Mouse (Mus musculus) spleen, embryonic (tissue): ENCODE measurements at regions not wholly inside any gene's neighbourhood (a gene's known extent, or its start where the extent isn't known, plus 50 kb on each side); places are given as distances from the start of the nearest gene placed in this dataset.

Experiments used
- CTCF ChIA-PET: fragments of 350-600 bp; sonication (Branson Sonifier 250); formaldehyde crosslinking; loops from one replicate; lab custom pipeline; 2022; lab: Charles Lee

DNA sequence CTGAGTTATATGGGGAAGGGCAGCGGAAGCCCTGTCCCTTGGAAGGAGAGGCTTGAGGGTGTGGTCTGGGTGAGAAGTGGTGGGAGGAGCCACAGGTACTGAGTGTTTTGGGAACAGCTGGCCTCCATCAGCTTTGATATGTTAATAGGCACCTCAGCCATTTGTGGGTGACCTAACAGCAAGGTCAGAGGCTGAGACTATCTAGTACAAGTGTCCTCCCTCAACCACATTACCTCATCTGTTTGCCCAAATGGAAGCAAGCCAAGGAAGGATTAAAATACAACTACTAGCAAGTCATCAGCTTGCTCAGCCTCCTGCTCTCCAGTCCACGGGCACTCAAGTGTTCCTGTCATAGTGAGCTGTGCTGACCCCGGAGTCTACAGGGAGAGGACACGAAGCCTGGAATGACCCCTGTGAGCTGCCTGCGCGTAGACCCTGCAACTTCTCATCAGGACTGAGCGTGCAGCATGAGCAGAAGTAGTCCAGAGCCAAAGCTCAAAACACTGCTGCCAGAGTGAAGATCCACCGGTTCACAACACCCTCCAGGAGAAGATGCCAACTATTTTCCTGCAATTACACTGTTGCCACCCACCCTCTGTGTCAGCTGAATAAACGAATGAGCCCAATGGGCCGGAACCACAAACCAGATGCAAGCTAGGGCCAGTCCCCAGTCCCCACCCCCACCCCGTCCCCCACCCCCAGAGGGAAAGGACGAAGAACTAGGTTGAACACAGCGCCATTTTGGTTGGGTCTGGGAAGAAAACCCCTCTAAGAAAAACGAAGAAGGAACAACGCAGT lies 239.6 kb downstream of the Qk start:
- CTCF ChIA-PET = no interaction called here

GRCm38 (mm10) chr17:10078536-10079319 lies 240.9 kb downstream of the Qk start:
- CTCF ChIA-PET = no interaction called here

DNA sequence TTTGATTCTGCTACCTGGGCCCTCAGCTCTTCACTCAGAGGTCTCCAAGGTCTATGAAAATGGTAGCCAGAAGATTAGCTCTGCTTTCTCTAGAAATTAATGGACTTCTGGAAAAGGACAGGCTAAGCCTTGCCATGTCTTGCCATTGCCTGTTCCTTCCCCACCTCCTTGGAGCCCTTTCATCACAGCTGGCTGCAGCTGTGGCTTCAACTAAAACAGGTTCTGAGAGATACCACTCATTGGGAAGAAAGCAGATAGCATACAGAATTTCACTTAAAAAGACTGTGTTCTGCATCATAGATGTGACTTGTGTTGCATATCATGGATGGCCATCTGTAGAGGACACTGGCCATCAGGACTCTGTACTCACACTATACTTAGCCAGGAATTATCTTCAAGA lies 246.4 kb downstream of the Qk start:
- CTCF ChIA-PET = no interaction called here

DNA sequence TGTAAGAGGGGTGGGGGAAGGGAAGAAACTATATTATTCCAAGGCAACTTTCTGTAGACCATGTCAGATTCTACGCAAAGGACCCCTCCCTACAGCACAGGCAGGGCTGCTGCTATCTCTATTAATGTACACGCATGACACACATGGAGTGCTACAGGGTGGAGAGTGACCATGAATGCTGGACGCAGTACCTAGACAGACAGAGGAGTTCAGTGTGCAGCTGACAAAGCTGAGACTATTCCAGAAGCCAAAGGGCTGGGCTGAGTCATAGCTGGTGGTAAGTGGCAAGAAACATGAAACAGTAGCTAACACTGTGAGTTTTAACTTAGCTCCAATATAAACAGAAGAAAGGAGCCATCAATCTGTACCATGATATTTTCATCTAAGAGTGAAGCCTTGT lies 250.4 kb downstream of the Qk start:
- CTCF ChIA-PET = no interaction called here

DNA sequence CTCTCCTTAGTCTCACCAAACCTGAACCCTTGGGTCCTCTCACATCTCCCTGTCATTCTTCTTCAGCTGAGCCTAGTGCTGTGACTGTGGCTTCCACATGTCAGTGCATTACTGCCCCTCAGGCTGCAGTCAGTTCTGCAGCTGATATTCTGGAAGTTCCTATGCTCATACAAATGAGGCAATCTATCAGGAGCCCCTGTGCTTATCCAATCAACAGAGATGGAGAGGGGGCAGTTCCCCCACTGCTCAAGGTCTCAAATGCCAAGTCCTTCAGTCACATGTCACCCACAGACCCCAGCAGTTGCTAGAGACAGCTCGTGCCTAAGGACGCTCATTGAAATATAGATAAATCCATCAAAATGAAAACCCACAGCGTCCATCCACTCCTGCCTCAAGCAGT lies 254.5 kb downstream of the Qk start:
- CTCF ChIA-PET = no interaction called here

GRCm38 (mm10) chr17:10062546-10063100 lies 257.0 kb downstream of the Qk start:
- CTCF ChIA-PET = no interaction called here

- CTCF ChIA-PET = no interaction called here
These were observed 261.9 kb downstream of the Qk start for GRCm38 (mm10) chr17:10057736-10058135.

DNA sequence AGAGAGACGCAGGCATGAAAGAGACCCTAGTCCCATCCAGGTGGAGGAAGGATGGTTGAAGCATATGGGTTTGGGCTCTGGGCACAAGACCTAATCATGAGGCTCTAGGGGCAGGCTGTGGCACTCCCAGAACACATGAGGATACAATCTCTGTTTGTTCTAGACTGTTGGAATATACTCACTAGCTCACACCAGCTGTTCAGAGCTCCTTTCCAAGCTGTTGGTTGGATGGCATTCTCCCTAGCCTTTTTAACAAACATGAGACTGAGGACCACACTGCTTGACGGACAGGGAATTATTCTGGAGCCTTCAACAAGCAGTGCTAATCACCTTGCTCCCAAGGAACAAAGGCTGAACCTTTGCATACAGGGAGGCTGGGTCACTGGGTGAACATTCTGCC lies 263.6 kb downstream of the Qk start:
- CTCF ChIA-PET = interaction anchor here (0.6 kb wide), 1 partner anchor 36 kb away, joined by 3 read pairs; no protein-coding TSS in a partner anchor

DNA sequence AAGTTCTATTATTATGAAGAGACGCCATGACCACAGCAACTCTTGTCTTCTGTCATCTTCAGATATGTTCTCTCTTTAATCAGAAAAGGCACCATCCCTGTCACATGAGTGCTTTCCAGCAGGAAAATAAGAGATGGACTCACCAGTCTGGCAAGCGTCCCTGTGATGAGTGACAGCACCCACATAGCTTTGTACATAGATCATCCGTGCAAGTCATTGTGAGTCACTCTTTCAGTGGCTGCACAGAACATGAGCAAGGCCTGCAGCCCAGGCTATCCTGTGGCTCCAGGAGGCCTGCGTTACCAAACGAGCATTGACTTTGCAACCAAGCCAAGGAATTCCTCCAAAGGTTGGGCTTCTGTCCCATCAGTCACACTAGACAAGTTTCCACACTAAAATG lies 265.3 kb downstream of the Qk start:
- CTCF ChIA-PET = no interaction called here

- CTCF ChIA-PET = no interaction called here
These were observed 275.3 kb downstream of the Qk start for GRCm38 (mm10) chr17:10044336-10044735.

GRCm38 (mm10) chr17:10042042-10042652 lies 277.5 kb downstream of the Qk start:
- CTCF ChIA-PET = interaction anchor here (0.6 kb wide), 1 partner anchor 117 kb away, joined by 7 read pairs; no protein-coding TSS in a partner anchor

DNA sequence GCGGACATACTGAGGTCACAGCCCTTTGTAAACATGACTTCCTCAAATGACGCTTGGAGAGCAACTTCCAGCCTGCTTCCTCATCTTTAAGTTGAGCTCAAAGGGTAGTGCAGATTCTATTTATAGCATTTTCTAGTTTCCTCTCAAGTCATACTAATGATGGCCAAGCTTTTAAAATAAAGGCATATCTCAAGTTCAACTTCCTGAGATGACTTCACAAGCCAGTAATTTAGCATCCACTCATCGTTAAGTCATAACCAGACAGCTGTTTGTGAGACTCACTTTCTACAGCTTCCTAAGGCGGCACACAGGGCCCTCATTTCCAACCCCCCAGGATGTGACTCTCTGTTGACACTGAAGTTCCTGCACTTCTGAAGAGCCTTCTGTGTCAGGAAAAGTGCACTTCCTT lies 278.7 kb downstream of the Qk start:
- CTCF ChIA-PET = no interaction called here

DNA sequence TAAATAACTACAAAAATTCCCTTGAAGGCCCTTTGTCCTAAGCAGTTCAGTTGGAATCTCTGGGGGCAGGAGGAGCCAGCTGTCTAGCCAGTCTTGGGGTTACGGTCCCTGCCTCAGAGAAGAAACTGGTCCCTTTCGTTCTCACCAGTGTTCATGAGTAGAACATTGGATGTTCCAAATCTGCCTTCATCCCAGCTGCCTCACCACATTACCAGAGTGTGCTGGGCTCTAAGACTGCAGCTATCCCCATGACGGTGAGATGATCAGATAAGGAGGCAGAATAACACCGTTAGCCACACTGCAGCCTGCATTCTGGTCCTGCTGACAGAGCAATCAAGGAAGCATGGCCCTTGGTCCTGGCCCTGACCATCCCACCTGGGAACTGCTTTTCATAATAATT lies 279.3 kb downstream of the Qk start:
- CTCF ChIA-PET = no interaction called here

DNA sequence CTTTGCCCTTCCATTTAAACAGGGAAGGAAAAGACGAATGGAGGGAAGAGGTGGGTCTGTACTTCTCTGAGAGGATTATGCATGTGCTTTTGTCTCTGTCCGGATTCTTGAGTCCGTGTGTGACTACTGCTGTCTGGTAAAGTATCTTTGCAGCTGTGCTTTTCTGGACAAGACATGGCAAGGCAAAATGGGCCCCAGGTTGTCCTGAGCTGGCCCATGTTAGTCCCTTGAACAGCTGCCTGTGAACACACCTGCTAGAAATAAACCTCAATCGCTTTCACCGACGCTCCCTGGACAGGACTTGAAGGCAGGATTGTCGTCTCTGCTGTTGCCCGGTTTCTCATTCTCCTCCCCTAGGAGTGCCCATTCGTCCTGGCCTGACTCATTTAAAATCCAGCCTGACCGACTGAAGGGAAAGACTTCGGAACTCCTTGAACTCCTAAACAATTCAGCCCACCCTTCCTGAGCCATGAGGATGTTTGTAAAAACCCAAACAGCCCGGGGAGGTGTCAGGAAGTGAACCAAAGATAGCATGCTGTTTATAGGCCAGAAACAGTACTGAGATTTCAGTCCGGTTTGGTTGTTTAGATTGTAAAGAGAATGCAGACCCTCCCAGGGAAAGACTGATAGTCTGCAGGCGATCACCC lies 281.7 kb downstream of the Qk start:
- CTCF ChIA-PET = no interaction called here

DNA sequence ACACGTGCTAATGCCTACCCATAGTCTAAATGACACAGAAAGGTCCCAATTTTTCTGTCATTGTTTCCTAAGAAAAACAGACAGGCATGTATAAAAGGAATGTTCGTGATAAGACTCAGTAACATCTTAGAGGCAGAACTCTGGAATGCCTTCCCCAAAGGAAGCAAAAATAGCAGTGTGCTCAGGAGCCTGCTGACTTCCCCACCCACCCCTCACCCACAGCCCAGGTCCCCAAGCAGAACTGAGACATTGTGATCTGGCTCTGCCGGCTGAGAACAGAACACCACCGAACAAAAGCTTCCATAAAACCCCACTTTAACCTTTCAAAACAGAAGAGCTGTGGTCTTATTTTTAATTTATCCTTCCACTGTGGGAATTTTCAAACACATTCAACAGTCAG lies 286.1 kb downstream of the Qk start:
- CTCF ChIA-PET = no interaction called here

DNA sequence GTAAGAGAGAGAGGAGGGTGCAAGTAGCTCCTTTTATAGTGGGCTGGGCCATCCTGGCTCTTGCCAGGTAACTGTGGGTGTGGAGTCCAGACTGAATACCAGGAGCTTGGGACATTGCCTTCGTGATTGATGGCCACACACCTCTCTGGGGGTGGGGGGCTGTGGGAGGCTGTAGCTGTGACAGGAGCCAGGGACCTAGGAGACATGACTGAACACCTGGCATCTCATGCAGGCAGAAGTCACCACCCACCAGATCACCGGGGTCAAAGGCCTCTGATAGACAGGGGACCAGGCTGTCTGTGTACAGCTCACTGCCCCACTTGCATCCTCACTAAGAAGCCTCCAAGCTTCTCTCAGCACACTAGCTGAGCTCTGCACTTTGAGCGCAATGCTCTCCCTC lies 288.6 kb downstream of the Qk start:
- CTCF ChIA-PET = no interaction called here

DNA sequence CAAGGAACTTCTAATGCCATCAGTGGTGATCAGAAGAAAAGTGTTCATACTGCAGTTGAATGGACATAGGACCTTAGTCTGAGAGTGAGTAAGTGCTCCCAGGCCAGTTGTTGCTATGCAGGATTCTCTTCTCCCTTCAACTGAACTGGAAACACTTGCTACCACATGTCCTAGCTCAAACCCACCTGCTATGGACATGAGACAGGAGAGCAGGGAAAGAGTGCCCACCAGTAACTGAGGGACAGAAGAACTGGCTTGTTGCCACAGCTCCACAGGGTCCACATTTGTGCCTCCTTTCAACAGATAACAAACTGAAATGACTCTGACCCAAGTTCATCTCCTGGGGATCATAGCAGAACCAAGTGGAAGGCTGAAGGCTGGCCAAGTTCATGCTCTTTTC lies 292.9 kb downstream of the Qk start:
- CTCF ChIA-PET = no interaction called here

- CTCF ChIA-PET = no interaction called here
These were observed 294.4 kb downstream of the Qk start for GRCm38 (mm10) chr17:10025212-10025611.

DNA sequence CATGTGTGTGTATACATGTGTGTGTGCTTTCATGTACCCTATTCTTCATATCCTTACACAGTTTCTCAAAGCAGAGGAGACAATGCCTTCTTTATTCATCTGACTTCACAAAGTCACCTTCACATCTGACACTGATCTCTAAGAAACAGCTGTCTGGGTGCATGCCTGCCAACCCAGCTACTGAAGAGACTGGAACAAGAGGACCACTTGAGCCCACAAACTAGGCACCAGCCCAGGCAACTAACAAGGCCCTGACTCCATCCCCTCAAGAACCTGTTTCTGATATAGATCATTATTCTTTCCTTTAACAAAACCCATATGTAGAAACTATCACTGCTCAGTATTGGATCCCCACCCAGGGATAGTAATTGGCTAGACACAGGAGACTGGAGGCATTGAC lies 295.3 kb downstream of the Qk start:
- CTCF ChIA-PET = no interaction called here

DNA sequence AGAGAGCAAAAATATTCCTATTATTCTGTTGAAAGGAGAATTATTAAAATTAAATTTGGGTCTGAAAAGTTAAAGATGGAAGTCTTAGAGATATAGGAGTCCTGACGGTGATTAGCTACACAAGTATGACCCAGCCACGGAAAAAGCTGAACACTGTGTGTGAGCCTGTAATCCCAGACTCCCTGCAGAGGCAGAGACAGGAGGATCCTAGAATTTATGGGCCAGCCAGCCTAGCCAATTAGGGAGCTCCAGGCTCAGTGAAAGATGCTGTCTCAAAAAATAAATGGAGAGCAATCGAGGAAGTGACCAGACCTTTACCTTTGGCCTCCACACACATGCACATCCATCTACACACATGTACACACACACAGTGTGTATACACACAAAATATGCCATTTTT lies 307.5 kb downstream of the Qk start:
- CTCF ChIA-PET = no interaction called here

- CTCF ChIA-PET = no interaction called here
These were observed 307.9 kb downstream of the Qk start for GRCm38 (mm10) chr17:10011728-10012127.

DNA sequence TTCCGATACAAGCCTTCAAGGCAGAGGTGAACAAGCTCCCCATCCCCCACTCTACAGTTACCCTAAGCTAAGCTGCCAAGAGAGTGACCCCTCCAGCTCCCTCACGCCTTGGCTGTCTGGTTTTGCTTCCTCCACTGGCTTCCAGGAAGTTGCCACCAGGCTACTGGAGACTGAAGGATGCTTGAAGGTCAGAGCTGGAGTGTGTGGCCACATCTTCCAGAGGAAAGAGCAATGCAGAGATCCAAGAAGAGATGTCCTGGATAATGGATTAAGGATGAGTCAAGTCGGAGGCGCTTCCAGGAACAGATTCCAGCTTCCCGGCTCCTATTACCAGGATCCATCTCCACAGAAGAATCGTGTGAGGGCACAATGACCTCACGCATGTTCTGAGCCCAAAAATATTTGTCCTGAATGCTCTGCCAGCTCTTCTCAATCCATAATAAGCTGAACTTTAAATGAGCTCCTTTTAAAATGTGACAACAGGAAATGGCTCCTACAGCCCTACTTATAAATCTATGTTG lies 318.5 kb downstream of the Qk start:
- CTCF ChIA-PET = no interaction called here
